Mouse (Mus musculus): ENCODE data around the gene Kcnk10.

DNA sequence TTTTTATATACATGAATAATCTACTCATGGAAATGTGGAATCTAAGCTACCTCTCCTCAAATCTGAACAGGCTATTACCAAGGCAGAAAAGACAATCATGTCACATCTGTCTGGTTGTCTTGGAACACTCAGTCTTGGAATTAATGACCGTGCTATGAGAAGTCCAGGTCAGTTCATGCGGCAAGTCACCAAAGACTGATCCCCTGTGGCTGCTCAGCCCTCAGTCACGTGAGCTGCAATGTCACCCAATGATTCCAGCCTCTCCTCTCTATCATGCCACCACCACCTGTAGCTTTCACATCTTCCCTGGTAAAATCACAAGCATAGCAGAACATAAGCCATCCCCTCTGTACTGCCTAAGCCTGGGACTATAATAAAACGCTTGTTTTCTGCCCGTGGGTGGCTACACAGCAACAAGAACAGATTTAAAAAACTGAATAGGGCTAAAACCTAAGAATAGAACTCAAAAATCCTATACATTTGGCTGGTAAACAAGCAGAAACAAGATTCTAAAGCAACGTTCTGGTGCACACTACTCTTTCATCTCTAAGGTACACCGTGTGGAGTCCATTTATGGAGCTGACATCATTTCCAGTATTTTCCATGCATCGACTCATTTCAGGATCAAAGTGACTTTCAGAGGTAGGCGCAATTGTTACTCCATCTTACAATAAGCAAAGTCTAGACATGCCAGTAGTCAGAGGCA, 33.4 kb downstream of the Kcnk10 start:
- no peak for TF ChIP-seq POLR2A (IDR thresholded peaks at IDR 0.05; ENCODE audit: low read depth, low read length)
- no peak for TF ChIP-seq CTCF (IDR thresholded peaks at IDR 0.05; ENCODE audit: extremely low read depth, insufficient read length, insufficient replicate concordance, low read depth, low read length)

All from small intestine, adult 2 months (tissue).